Mouse (Mus musculus) erythroid progenitor cell, adult 5-6 weeks (primary cell): Measurements from ENCODE around the gene Fn3k. TPM values are rescaled to one million over a fixed set of nuclear protein-coding genes. Genes with fewer than 3 reads are reported as not detected.

Source experiments
- ATAC-seq: replicated peaks from 2 replicates; pipeline ENCODE4 v1.8.0; 2016; ENCODE audit warnings: moderate number of reproducible peaks, mild to moderate bottlenecking, moderate TSS enrichment, inconsistent platforms; ENCODE audit not compliant: poor library complexity, low FRiP score, severe bottlenecking
- total RNA-seq, 2 experiments: library from RNA; stranded (forward) in 1 of 2; stranded (reverse) in 1 of 2; fragments of 150-400 nt in 1 of 2; fragments of 186-747, 209-891 nt in 1 of 2; gene quantifications; 2 replicates each; pipeline versions ENCODE4 v1.2.3 to v1.2.4; 2015 to 2017; ENCODE audit warnings: low replicate concordance in 2 of 2

Fn3k gene
- total RNA-seq, 2 experiments from 2014 or later = 310 to 327 TPM

- ATAC-seq = 0 out of 2 replicates have a peak, but pooled peaks have one; percentile 1
Measured at GRCm38 (mm10) chr11:121451216-121451726, 16.6 kb downstream of the Fn3k start.

DNA sequence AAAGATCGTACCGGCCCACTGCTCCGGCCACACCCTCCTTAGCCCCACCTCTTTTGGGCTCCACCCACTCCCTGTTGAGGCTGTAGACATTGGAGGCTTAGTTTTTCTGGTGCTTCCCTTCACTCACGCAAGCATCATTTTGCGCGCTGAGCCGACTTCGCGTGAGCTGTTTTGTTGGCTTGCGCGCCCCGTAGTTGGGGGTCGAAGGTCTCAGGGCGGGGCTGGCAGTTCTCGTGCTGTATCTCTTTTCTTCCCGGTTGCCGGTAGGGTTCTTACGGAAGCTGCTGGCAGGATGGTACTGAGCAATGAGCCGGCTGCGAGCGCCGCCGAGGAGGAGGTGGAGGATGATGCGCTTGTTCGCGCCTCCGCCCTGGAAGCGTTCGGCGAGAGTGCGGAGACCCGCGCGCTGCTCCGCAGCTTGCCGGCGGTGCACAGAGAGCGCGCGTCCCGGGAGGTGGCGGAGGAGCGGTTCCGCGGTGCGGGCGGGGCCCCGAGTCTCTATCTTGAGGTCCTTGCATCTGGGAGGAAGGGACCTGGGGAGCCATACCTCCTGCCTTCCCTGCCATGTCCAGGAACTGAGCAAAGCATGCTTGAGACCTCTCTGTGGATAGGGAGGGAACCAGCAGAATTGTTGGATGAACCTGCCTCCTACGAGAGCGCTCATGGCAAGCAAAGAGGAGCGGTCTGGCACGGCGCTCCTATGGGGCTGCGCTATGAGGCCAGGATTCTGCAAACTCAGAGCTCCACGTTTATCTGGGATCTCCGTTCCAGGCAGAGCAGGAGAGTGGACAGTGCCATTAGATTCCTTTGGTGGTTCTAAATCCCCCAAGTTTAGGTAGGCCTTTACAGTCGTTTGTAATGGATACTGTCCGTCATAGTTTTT is 17.3 kb downstream of the Fn3k start, which contains the start of gene Tbcd:
TSS of gene Tbcd (plus strand) at position 197 of the 883 bp plus-strand sequence.
- peak; percentile 92 for ATAC-seq

DNA sequence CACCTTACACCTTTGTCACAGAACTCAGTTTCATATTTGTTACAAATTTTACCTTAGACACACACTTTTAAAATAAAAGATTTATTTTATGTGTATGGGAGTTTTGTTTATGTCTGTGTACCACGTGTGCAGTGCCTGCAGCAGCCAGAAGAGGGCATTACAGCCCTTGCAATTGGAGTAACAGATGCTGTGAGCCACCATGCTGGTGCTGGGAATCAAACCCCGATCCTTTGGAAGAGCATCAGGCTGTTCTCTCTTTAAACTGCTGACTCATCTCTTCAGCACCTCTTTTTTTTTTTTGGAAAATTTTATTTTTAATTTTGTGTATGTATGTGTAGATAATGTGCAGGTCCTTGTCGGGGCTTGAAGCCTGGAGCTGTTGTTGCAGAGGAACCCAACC is 23.2 kb downstream of the Fn3k start:
- no peak for ATAC-seq

DNA sequence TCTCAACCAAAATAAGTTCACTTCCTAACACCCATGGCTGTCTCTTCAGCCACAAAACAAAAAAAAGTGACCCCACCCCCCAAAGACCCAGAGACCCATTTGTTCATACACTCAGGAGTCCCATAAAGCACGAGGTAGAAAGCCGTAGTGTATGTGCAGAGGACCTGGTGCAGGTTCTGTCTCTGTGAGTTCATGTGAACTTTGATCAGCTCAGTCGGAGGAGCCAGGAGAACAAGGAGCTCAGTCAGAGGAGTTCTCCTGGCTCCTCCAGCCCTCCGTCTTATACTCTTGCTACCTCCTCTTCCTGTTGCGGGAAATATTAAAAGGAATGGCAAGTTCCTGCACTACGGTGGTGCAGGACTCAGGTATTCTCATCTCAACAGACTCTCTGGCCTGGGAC is 32.7 kb downstream of the Fn3k start:
- no peak for ATAC-seq

GRCm38 (mm10) chr11:121474831-121475230 is 40.1 kb downstream of the Fn3k start:
- ATAC-seq = no peak

DNA sequence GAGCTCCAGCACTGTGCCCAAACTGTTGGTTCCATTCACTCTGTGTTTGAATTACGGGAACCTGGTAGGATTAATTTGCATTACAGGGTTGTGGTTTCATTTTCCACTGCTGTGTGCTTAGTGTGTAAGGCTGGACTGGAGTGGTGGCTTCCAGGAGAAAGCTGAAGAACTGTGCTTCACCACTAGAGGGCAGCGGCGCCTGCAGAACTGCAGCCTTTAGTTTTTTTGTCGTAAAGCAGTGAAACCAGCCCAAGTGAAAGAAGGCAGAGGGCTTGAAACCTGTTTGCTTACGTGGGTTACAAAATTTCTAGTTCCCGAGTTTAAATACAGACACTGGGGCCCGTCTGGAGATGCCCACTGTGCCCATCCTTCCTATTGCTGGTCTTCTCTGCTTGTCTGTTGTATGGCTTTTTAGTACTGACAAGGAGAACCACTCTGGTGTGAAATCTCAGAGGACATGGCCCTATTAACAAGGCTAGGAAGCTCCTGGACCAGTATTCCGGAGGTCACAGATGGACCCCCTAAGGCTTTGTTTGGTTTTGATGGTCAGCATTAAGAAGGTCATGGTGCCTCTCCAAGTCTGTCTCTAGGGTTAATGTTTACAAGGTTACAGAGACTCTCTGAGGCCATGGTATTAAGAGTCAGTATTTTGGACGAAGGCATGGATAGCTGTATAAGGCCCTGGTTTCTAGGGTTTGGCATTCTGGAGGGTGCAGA is 41.1 kb downstream of the Fn3k start:
- ATAC-seq = peak; percentile 72

- no peak for ATAC-seq
Measured at GRCm38 (mm10) chr11:121479476-121480203, 44.9 kb downstream of the Fn3k start.

DNA sequence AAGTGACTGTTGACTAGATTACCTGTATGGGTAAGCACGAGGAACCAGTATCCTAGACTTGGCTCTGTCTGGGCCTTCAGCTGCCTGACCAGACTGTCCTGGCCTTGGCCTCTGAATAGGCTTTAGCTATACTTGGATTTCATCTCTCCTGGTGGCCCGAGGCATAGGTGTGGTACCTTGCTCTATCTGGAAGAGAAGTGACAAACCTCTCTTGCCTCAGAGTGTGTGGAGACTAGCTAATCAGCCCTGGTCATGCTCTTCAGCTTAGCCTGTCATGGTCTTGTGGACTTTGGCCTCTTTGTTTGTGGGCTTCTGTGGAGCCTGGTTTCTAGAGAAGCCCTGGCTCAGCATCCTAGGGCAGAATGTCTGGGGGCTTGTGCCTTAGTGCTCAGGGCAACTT is 46.4 kb downstream of the Fn3k start:
- ATAC-seq = no peak

DNA sequence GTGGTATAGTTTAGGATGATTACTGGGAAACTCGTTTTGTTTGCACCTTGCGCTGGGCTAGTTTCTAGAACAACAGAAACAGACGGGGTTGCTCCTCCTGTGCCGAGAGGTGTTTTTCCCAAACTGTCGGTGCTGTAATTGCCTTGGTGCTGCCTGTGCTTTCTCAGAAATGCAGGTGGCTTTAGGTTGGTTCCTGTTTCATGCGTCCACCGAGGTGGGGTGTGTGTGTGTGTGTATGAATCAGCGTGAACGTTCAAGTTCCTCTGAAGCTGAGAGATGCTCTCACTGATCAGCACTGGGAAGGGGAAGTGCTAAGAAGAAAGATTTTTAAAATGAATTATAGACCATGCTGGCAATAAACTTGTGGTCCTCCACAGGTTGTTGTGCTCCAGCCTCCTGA is 51.2 kb downstream of the Fn3k start:
- no peak for ATAC-seq

DNA sequence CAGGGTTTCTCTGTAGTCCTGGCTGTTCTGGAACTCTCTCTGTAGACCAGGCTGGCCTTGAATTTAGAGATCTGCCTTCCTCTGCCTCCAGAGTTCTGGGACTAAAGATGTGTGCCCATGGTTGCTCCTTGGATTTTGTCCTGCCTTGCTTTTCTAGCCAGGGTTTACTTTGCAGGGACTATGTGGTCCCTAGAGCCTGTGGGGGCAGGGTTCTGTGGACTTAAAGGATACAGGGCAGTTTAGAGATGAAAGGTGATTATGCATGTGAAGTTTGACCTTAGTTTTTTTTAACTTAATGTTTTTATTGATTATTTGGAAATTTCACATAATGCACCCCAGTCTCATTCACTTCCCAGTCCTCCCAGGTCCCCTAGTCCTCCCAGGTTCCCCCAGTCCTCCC is 55.9 kb downstream of the Fn3k start:
- ATAC-seq = no peak

Other genes with a start within 250 kb of the Fn3k start
- gene Hexdc, start 230.5 kb upstream of the Fn3k start, total RNA-seq (2015; ENCODE audit: low replicate concordance) = 0.42 and 0.72 TPM in 2 replicates
- gene Hexdc, start 230.5 kb upstream of the Fn3k start, total RNA-seq (2017; ENCODE audit: low replicate concordance) = 4.7 and 5.8 TPM in 2 replicates
- gene Ogfod3, start 230.2 kb upstream of the Fn3k start, total RNA-seq (2015; ENCODE audit: low replicate concordance) = 4.3 and 8.4 TPM in 2 replicates
- gene Ogfod3, start 230.2 kb upstream of the Fn3k start, total RNA-seq (2017; ENCODE audit: low replicate concordance) = 1.9 and 2.1 TPM in 2 replicates
- gene Cybc1, start 205.6 kb upstream of the Fn3k start, total RNA-seq (2015; ENCODE audit: low replicate concordance) = 24.3 and 34.6 TPM in 2 replicates
- 27.3 and 47.9 TPM in 2 replicates for gene Cybc1, start 205.6 kb upstream of the Fn3k start, total RNA-seq (2017; ENCODE audit: low replicate concordance)
- gene Narf, start 197.7 kb upstream of the Fn3k start, total RNA-seq (2015; ENCODE audit: low replicate concordance) = 109 and 126 TPM in 2 replicates
- gene Narf, start 197.7 kb upstream of the Fn3k start, total RNA-seq (2017; ENCODE audit: low replicate concordance) = 181 and 186 TPM in 2 replicates
- gene Foxk2, start 174.9 kb upstream of the Fn3k start, total RNA-seq (2015; ENCODE audit: low replicate concordance) = 16.6 and 18.4 TPM in 2 replicates
- gene Foxk2, start 174.9 kb upstream of the Fn3k start, total RNA-seq (2017; ENCODE audit: low replicate concordance) = 15.8 and 32.2 TPM in 2 replicates
- gene Wdr45b, start 80.5 kb upstream of the Fn3k start, total RNA-seq (2015; ENCODE audit: low replicate concordance) = 25.2 and 30.6 TPM in 2 replicates
- 26.9 and 33.6 TPM in 2 replicates for gene Wdr45b, start 80.5 kb upstream of the Fn3k start, total RNA-seq (2017; ENCODE audit: low replicate concordance)
- not detected in 2 replicates for gene Rab40b, start 46.7 kb upstream of the Fn3k start, total RNA-seq (2015; ENCODE audit: low replicate concordance)
- 0.90 TPM in 1 of 2 replicates, not detected in the other for gene Rab40b, start 46.7 kb upstream of the Fn3k start, total RNA-seq (2017; ENCODE audit: low replicate concordance)
- 107 and 114 TPM in 2 replicates for gene Fn3krp, start 13.5 kb upstream of the Fn3k start, total RNA-seq (2015; ENCODE audit: low replicate concordance)
- 161 and 188 TPM in 2 replicates for gene Fn3krp, start 13.5 kb upstream of the Fn3k start, total RNA-seq (2017; ENCODE audit: low replicate concordance)
- 84.7 and 94.8 TPM in 2 replicates for gene Tbcd, start 17.0 kb downstream of the Fn3k start, total RNA-seq (2015; ENCODE audit: low replicate concordance)
- gene Tbcd, start 17.0 kb downstream of the Fn3k start, total RNA-seq (2017; ENCODE audit: low replicate concordance) = 90.7 and 125 TPM in 2 replicates
- not detected in 2 replicates for gene Zfp750, start 84.4 kb downstream of the Fn3k start, total RNA-seq (2015; ENCODE audit: low replicate concordance)
- gene Zfp750, start 84.4 kb downstream of the Fn3k start, total RNA-seq (2017; ENCODE audit: low replicate concordance) = 1.4 TPM in 1 of 2 replicates, not detected in the other
- gene B3gntl1, start 238.2 kb downstream of the Fn3k start, total RNA-seq (2015; ENCODE audit: low replicate concordance) = not detected in 2 replicates
- 0.53 and 3.0 TPM in 2 replicates for gene B3gntl1, start 238.2 kb downstream of the Fn3k start, total RNA-seq (2017; ENCODE audit: low replicate concordance)